Mouse (Mus musculus) liver, embryonic 14.5 days (tissue): ENCODE data around the gene Slc15a3. TPM values are rescaled to one million over a fixed set of nuclear protein-coding genes. Genes with fewer than 3 reads are reported as not detected.

Experiments used
- ATAC-seq: fragments of 200-750 bp; cut with Nextera tagmentation; 2 replicates; pipeline ENCODE4 v1.8.0; 2017; ENCODE audit warnings: moderate number of reproducible peaks, mild to moderate bottlenecking, moderate library complexity; ENCODE audit not compliant: insufficient read depth
- DNase-seq, 3 experiments: peaks; one replicate each; pipeline ENCODE4 v3.0.0-alpha.2; 2012 to 2013; ENCODE audit warnings: low read depth in 3 of 3, low spot score in 3 of 3
- H3K27ac ChIP-seq: fragments of 300-500 bp; sonication (generic); 2 replicates; pipeline ENCODE4 v1.5.1; 2014; ENCODE audit warnings: moderate library complexity, mild to moderate bottlenecking, control low read depth, inconsistent platforms
- H3K27me3 ChIP-seq: fragments of 300-500 bp; sonication (generic); 2 replicates; pipeline ENCODE4 v1.6.1; 2014; ENCODE audit warnings: mild to moderate bottlenecking, low read length, moderate library complexity; ENCODE audit not compliant: control insufficient read depth, insufficient read depth
- H3K36me3 ChIP-seq: fragments of 300-500 bp; sonication (generic); replicated peaks from 2 replicates; pipeline ENCODE4 v1.6.1; 2014; ENCODE audit warnings: low read depth; ENCODE audit not compliant: control insufficient read depth, insufficient read depth
- H3K4me1 ChIP-seq, 2 experiments: fragments of 200-500 bp in 1 of 2; fragments of 300-500 bp in 1 of 2; sonication (generic) in 1 of 2; replicated peaks; 2 replicates each; pipeline ENCODE4 v1.6.1; 2012 to 2014; ENCODE audit warnings: antibody characterized with exemption in 1 of 2, inconsistent platforms in 1 of 2, low read length in 1 of 2; ENCODE audit not compliant: control insufficient read depth in 2 of 2, insufficient read depth in 2 of 2
- H3K4me2 ChIP-seq: fragments of 300-500 bp; sonication (generic); 2 replicates; pipeline ENCODE4 v1.6.1; 2014; ENCODE audit warnings: low read depth, mild to moderate bottlenecking, control low read depth, moderate library complexity
- H3K4me3 ChIP-seq, 2 experiments: fragments of 200-500 bp in 1 of 2; fragments of 300-500 bp in 1 of 2; sonication (generic) in 1 of 2; 2 replicates each; pipeline ENCODE4 v1.5.1; 2012 to 2014; ENCODE audit warnings: low read depth in 2 of 2, low read length in 2 of 2, mild to moderate bottlenecking in 2 of 2, control low read depth in 1 of 2, inconsistent platforms in 1 of 2, moderate library complexity in 1 of 2; ENCODE audit not compliant: insufficient read depth in 1 of 2
- H3K9ac ChIP-seq: fragments of 300-500 bp; sonication (generic); replicated peaks from 2 replicates; pipeline ENCODE4 v1.6.1; 2014; ENCODE audit warnings: mild to moderate bottlenecking, control low read depth, moderate library complexity
- H3K9me3 ChIP-seq: fragments of 300-500 bp; sonication (generic); 2 replicates; pipeline ENCODE4 v1.6.1; 2016; ENCODE audit warnings: low read length, mixed read lengths; ENCODE audit not compliant: control insufficient read depth
- CTCF ChIP-seq: IDR thresholded peaks from 2 replicates; pipeline ENCODE4 v1.5.1; 2016; ENCODE audit warnings: antibody characterized with exemption, low read depth, control low read depth
- EP300 ChIP-seq: IDR thresholded peaks from 2 replicates; pipeline ENCODE4 v1.6.1; 2016; ENCODE audit warnings: antibody characterized with exemption, low read depth
- WGBS: fragments of 180-500 bp; shearing (Covaris S2); extraction: QIAGEN DNeasy Blood & Tissue Kit; methylation state at CpG from one replicate; pipeline ENCODE4 v1.1.7; 2014; ENCODE audit not compliant: insufficient replicate concordance; 5-methylcytosine and 5-hydroxymethylcytosine counted together
- polyA plus RNA-seq, 2 experiments: library from polyadenylated mRNA; depleted of rRNA in 1 of 2; stranded (reverse) in 1 of 2; unstranded in 1 of 2; fragments of >200 nt; fragmentation: Nextera tagmentation in 1 of 2; extraction: Ambion mirVana in 1 of 2; gene quantifications; 2 replicates each; pipeline versions ENCODE4 v1.2.1 to v1.2.3; 2012 to 2014

Slc15a3 gene
- polyA plus RNA-seq, 2 experiments = 1.4 to 3.7 TPM

DNA sequence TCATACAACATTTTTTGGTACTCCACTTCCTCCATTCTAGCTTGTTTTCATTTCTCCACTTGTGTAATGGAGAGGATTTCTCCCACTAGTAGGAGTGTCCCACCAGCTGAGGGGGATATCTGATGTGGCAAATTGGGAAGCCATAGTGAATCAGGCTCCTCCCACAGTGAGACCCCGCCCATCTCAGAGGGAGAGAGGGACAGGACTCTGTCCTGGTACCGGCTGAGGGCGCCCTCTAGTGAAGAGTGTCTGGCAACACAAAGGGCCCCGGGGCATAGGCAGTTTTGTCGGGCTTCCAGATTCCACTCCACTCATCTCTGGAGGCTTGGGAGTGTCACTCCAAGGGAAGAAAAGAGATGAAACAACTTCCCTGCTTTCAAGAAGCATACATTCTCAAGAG is 8.1 kb upstream of the Slc15a3 start:
- H3K4me2 ChIP-seq = no peak overlapping the region
- DNase-seq (peak; percentile 27 to 33 (median 29)), ATAC-seq (no peak)
- TF ChIP-seq EP300 (no peak), CTCF (peak; percentile 71)
- H3K4me1 ChIP-seq = no peaks in the 10 kb centered on the region
- no peaks in the 10 kb centered on the region for H3K9me3 ChIP-seq
- H3K36me3 ChIP-seq = no peaks in the 10 kb centered on the region
- no peak overlapping the region for H3K9ac ChIP-seq
- H3K27me3 ChIP-seq = no peaks in the 10 kb centered on the region
- H3K27ac ChIP-seq = no peak overlapping the region
- no peak overlapping the region for H3K4me3 ChIP-seq
- 9% methylated on average over 5 of the region's 5 CpGs for WGBS

DNA sequence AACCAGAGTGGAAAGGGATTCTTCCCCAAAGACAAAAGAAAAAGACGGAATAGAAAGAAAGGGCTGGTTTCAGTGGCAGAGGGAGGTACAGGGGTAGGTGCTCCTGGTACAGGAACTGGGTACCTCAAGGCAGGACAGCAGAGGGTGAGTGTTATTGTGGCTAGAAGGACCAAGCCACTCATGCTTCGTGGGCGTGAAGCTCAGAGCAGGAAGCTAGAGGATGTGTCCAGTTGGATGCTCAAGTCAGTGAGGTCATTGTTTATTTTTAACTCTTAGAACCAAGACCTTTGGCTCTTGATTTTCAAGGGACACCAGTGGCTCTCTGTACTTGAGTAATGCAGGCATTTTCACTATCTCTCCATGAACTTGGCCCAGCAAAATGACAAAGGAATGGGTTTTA is 7.5 kb upstream of the Slc15a3 start:
- Histone ChIP-seq H3K36me3 (no peaks in the 10 kb centered on the region), H3K27ac (no peak overlapping the region), H3K27me3 (no peaks in the 10 kb centered on the region), H3K9me3 (no peaks in the 10 kb centered on the region), H3K4me1 (no peaks in the 10 kb centered on the region), H3K4me3 (no peak overlapping the region), H3K9ac (no peak overlapping the region), H3K4me2 (no peak overlapping the region)
- TF ChIP-seq CTCF (no peak), EP300 (no peak)
- 47% methylated on average over 3 of the region's 3 CpGs for WGBS
- no peak for DNase-seq
- ATAC-seq = no peak

DNA sequence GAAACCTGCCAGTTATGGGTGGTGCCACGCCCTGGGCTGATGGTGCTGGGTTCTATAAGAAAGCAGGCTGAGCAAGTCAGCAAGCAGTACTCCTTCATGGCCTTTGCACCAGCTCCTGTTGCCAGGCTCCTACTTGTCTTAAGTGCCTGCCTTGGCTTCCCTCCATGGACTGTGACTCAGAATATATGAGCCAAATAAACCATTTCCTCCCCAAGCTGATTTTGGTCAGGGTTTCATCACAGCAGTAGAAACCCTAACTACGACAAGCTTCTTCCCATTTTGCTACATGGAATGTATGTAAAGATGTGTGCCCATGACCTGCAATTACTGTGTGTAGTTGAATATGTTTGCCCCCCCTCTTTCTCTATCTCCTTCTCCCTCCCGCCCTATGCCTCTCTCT is 5.9 kb upstream of the Slc15a3 start:
- Histone ChIP-seq H3K9me3 (no peaks in the 10 kb centered on the region), H3K36me3 (no peaks in the 10 kb centered on the region), H3K9ac (no peak overlapping the region), H3K27ac (no peak overlapping the region), H3K4me3 (no peak overlapping the region), H3K27me3 (no peaks in the 10 kb centered on the region), H3K4me2 (no peak overlapping the region), H3K4me1 (no peaks in the 10 kb centered on the region)
- TF ChIP-seq EP300 = no peak
- no peak for TF ChIP-seq CTCF
- no peak for DNase-seq
- ATAC-seq = no peak
- 42% methylated on average over 3 of the region's 3 CpGs for WGBS

DNA sequence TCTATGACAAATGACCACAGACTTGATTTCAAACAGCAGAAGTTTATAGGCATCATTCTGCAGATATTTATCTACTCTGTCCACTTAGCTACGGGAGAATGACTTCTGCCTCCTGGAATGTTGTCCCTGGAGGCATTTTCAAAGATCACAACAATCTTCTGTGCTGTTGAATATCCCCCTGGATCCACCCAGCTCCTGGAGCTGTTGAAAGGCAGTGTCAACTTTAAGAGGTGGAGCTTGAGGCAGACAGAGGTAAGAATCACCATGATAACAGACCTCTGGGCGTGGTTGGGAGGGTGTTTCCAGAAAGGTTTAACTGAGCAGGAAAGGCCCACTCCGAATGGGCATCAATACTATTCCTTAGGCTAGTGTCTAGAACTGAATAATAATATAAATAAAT is 3.9 kb upstream of the Slc15a3 start:
- no peaks in the 10 kb centered on the region for H3K4me1 ChIP-seq
- WGBS = 31% methylated on average over 3 of the region's 3 CpGs
- no peaks in the 10 kb centered on the region for H3K27me3 ChIP-seq
- H3K27ac ChIP-seq = no peak overlapping the region
- H3K9ac ChIP-seq = no peak overlapping the region
- H3K36me3 ChIP-seq = no peaks in the 10 kb centered on the region
- ATAC-seq (no peak), DNase-seq (no peak)
- no peak overlapping the region for H3K4me3 ChIP-seq
- no peak overlapping the region for H3K4me2 ChIP-seq
- TF ChIP-seq EP300 (no peak), CTCF (no peak)
- no peaks in the 10 kb centered on the region for H3K9me3 ChIP-seq

DNA sequence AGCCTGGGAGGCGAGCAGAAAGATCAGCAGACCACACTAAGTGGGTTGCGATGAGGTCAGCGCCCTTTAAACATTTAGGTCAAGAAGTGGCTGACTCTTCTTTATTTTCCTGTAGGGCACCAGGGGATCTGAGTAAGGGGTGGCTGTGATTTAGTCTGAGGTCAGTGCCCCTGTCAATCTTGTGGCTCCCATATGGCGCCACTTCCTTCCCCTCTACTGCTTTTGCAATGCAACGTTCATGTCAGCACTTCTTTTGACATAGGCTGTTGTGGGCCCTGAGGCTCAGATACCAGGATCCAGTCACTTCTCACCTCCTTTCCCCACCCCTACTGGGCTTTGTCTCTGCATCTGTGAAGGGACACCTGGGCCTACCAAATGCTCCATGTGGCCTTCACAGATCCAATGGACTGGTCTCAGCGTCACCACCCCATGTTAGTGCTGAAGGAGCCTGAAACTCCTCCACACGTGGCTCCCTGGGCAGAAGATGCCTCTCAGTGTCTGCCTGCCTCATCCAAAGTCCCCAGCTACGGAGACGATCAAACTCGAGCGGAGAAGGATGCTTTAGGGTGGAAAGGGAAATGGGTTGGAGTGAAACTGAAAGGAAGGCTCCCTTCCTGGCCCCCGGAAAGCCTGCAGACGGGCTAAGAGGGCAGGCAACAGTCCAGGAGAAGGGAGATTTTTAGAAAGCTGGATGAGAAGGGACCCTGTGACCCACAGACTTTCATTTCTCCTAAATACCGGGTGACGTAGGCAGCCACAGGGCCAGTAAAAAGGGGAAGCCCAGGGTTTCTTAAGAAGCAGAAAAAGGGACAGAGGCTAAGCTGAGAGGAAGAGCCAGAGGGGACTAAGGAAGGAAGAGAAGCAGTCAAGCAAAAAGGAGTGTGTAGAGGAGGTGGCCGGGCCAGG is 2.4 kb downstream of the Slc15a3 start:
- 17% methylated on average over 16 of the region's 16 CpGs for WGBS
- H3K27ac ChIP-seq = no peak overlapping the region
- DNase-seq (peak; percentile 11 to 29 (median 15)), ATAC-seq (peak; percentile 50; the same call in 1 of the 2 replicates)
- H3K4me2 ChIP-seq = peak overlapping the region; percentile 33
- H3K4me3 ChIP-seq = no peak overlapping the region
- 0 out of 4 replicates have a peak, but pooled peaks cover 0 to 2% of the 10 kb centered on the region in 2 experiments for H3K4me1 ChIP-seq
- no peak overlapping the region for H3K9ac ChIP-seq
- no peaks in the 10 kb centered on the region; the same call in 1 of the 2 replicates for H3K27me3 ChIP-seq
- TF ChIP-seq EP300 = no peak
- no peak for TF ChIP-seq CTCF
- no peaks in the 10 kb centered on the region for H3K9me3 ChIP-seq
- H3K36me3 ChIP-seq = no peaks in the 10 kb centered on the region
